Mouse (Mus musculus) granulocyte monocyte progenitor cell, adult 5-6 weeks (primary cell): ENCODE measurements around the gene Tbpl1. TPM values are rescaled to one million over a fixed set of nuclear protein-coding genes. Genes with fewer than 3 reads are reported as not detected.

Experiments
- ATAC-seq: replicated peaks from 2 replicates; pipeline ENCODE4 v1.8.0; 2016; ENCODE audit warnings: mild to moderate bottlenecking, moderate TSS enrichment, inconsistent platforms; ENCODE audit not compliant: poor library complexity, severe bottlenecking
- total RNA-seq, 2 experiments: library from RNA; stranded (forward) in 1 of 2; stranded (reverse) in 1 of 2; fragments of 200-712, 200-1000 nt in 1 of 2; fragments of >200 nt in 1 of 2; fragmentation: Nextera tagmentation in 1 of 2; gene quantifications; 2 replicates each; pipeline ENCODE4 v1.2.3; 2014 to 2017

Gene Tbpl1
- total RNA-seq (2014; fragmentation: Nextera tagmentation), result 21.9 and 22.5 TPM in 2 replicates
- 20.2 and 21.9 TPM in 2 replicates for total RNA-seq (2017)

- ATAC-seq, result peak; percentile 92
Observed at GRCm38 (mm10) chr10:22731272-22732093, at the start of gene Tbpl1. TSS of gene Tbpl1 (minus strand) at chr10:22731938.

- ATAC-seq, result peak; percentile 42; the same call in 1 of the 2 replicates
Observed at GRCm38 (mm10) chr10:22781466-22781865, 49.7 kb upstream of the Tbpl1 start.

- no peak for ATAC-seq
Observed at GRCm38 (mm10) chr10:22777939-22778338, 46.2 kb upstream of the Tbpl1 start.

GRCm38 (mm10) chr10:22776007-22776698, 44.4 kb upstream of the Tbpl1 start:
- no peak for ATAC-seq

- no peak for ATAC-seq
Observed at GRCm38 (mm10) chr10:22775456-22775855, 43.7 kb upstream of the Tbpl1 start.

GRCm38 (mm10) chr10:22774626-22775025, 42.9 kb upstream of the Tbpl1 start:
- no peak for ATAC-seq

- ATAC-seq, result no peak
Observed at GRCm38 (mm10) chr10:22754240-22754639, 22.5 kb upstream of the Tbpl1 start.

- no peak for ATAC-seq
Observed at GRCm38 (mm10) chr10:22751175-22751682, 19.5 kb upstream of the Tbpl1 start.

GRCm38 (mm10) chr10:22746334-22747322, 14.9 kb upstream of the Tbpl1 start:
- ATAC-seq, result peak; percentile 93

- ATAC-seq, result no peak
Observed at GRCm38 (mm10) chr10:22745922-22746321, 14.2 kb upstream of the Tbpl1 start.

GRCm38 (mm10) chr10:22732181-22732580, 443 bp upstream of the Tbpl1 start:
- peak; percentile 64 for ATAC-seq

GRCm38 (mm10) chr10:22730992-22731271, 806 bp downstream of the Tbpl1 start:
- no peak for ATAC-seq

- peak; percentile 29 for ATAC-seq
Observed at GRCm38 (mm10) chr10:22730266-22730991, 1.3 kb downstream of the Tbpl1 start.

GRCm38 (mm10) chr10:22728257-22728656, 3.5 kb downstream of the Tbpl1 start:
- ATAC-seq, result no peak

- ATAC-seq, result no peak
Observed at GRCm38 (mm10) chr10:22726295-22726694, 5.4 kb downstream of the Tbpl1 start.

- ATAC-seq, result no peak
Observed at GRCm38 (mm10) chr10:22725166-22725565, 6.6 kb downstream of the Tbpl1 start.

GRCm38 (mm10) chr10:22720781-22721529, 10.8 kb downstream of the Tbpl1 start:
- ATAC-seq, result no peak

- peak; percentile 62 for ATAC-seq
Observed at GRCm38 (mm10) chr10:22718475-22718874, 13.3 kb downstream of the Tbpl1 start.

GRCm38 (mm10) chr10:22714520-22714919, 17.2 kb downstream of the Tbpl1 start:
- peak; percentile 86 for ATAC-seq
